Mouse (Mus musculus) heart, postnatal 0 days (tissue): ENCODE results near the gene Vtcn1. TPM values are rescaled to one million over a fixed set of nuclear protein-coding genes. Genes with fewer than 3 reads are reported as not detected.

ENCODE experiments used
- ATAC-seq: fragments of 200-750 bp; cut with Nextera tagmentation; 2 replicates; pipeline ENCODE4 v1.8.0; 2017; ENCODE audit warnings: low read depth, moderate number of reproducible peaks, moderate library complexity; ENCODE audit not compliant: insufficient read depth
- DNase-seq: peaks from one replicate; pipeline ENCODE4 v3.0.0-alpha.2; 2016; ENCODE audit warnings: low spot score
- H3K27ac ChIP-seq: fragments of 300-500 bp; sonication (generic); 2 replicates; pipeline ENCODE4 v1.5.1; 2014; ENCODE audit warnings: low read depth, mild to moderate bottlenecking
- H3K27me3 ChIP-seq: fragments of 300-500 bp; sonication (generic); 2 replicates; pipeline ENCODE4 v1.6.1; 2014; ENCODE audit warnings: low read length, mixed read lengths; ENCODE audit not compliant: control insufficient read depth, insufficient read depth
- H3K36me3 ChIP-seq: fragments of 300-500 bp; sonication (generic); replicated peaks from 2 replicates; pipeline ENCODE4 v1.6.1; 2014; ENCODE audit warnings: low read length, mixed read lengths; ENCODE audit not compliant: control insufficient read depth, insufficient read depth
- H3K4me1 ChIP-seq: fragments of 300-500 bp; sonication (generic); 2 replicates; pipeline ENCODE4 v1.6.1; 2014; ENCODE audit warnings: antibody characterized with exemption; ENCODE audit not compliant: control insufficient read depth, insufficient read depth
- H3K4me2 ChIP-seq: fragments of 300-500 bp; sonication (generic); 2 replicates; pipeline ENCODE4 v1.6.1; 2014; ENCODE audit warnings: low read depth, mild to moderate bottlenecking, low read length, moderate library complexity
- H3K4me3 ChIP-seq: fragments of 300-500 bp; sonication (generic); 2 replicates; pipeline ENCODE4 v1.5.1; 2014; ENCODE audit warnings: low read depth, low read length
- H3K9ac ChIP-seq: fragments of 300-500 bp; sonication (generic); replicated peaks from 2 replicates; pipeline ENCODE4 v1.6.1; 2014; ENCODE audit warnings: low read depth, low read length, mixed read lengths
- H3K9me3 ChIP-seq: fragments of 300-500 bp; sonication (generic); replicated peaks from 2 replicates; pipeline ENCODE4 v1.6.1; 2016; ENCODE audit warnings: low read length; ENCODE audit not compliant: control insufficient read depth
- CTCF ChIP-seq: IDR thresholded peaks from 2 replicates; pipeline ENCODE4 v1.5.1; 2016; ENCODE audit warnings: antibody characterized with exemption, control low read depth, low read depth
- EP300 ChIP-seq: IDR thresholded peaks from 2 replicates; pipeline ENCODE4 v1.6.1; 2016; ENCODE audit warnings: antibody characterized with exemption, low read depth
- WGBS: fragments of 180-500 bp; shearing (Covaris S2); extraction: QIAGEN DNeasy Blood & Tissue Kit; methylation state at CpG from one replicate; pipeline ENCODE4 v1.1.7; 2014; 5-methylcytosine and 5-hydroxymethylcytosine counted together
- polyA plus RNA-seq: library from polyadenylated mRNA; unstranded; fragments of >200 nt; fragmentation: Nextera tagmentation; extraction: Ambion mirVana; gene quantifications from 2 replicates; pipeline ENCODE4 v1.2.1, GENCODE M21; 2015
- total RNA-seq: library from RNA; depleted of rRNA; stranded (reverse); fragments of >200 nt; gene quantifications from 2 replicates; pipeline ENCODE4 v1.2.3, GENCODE M21; 2014; ENCODE audit warnings: low replicate concordance

The Vtcn1 gene
- total and polyA plus RNA-seq, 2 experiments from 2014 or later: 0.27 to 0.36 TPM

GRCm38 (mm10) chr3:100892383-100893335, 67.4 kb downstream of the Vtcn1 start:
- Histone ChIP-seq H3K27ac (no peak overlapping the region), H3K4me3 (no peak overlapping the region), H3K4me2 (no peak overlapping the region), H3K36me3 (no peaks in the 10 kb centered on the region), H3K27me3 (no peaks in the 10 kb centered on the region), H3K9me3 (no peaks in the 10 kb centered on the region), H3K9ac (no peak overlapping the region), H3K4me1 (no peaks in the 10 kb centered on the region)
- WGBS: 67% methylated on average over 11 of the region's 11 CpGs
- DNase-seq (no peak), ATAC-seq (no peak)
- no peak for TF ChIP-seq CTCF
- TF ChIP-seq EP300: no peak

- DNase-seq (no peak), ATAC-seq (no peak)
- no peaks in the 10 kb centered on the region for H3K4me1 ChIP-seq
- H3K9ac ChIP-seq: no peak overlapping the region
- no peak overlapping the region for H3K27ac ChIP-seq
- H3K4me2 ChIP-seq: no peak overlapping the region
- TF ChIP-seq CTCF (no peak), EP300 (no peak)
- 72% methylated on average over 6 of the region's 6 CpGs for WGBS
- H3K9me3 ChIP-seq: no peaks in the 10 kb centered on the region
- no peak overlapping the region for H3K4me3 ChIP-seq
- H3K27me3 ChIP-seq: no peaks in the 10 kb centered on the region
- H3K36me3 ChIP-seq: no peaks in the 10 kb centered on the region
Observed at GRCm38 (mm10) chr3:100895500-100895899, 70.2 kb downstream of the Vtcn1 start.

GRCm38 (mm10) chr3:100906128-100906527, 80.9 kb downstream of the Vtcn1 start:
- Histone ChIP-seq H3K27me3 (no peaks in the 10 kb centered on the region), H3K9me3 (no peaks in the 10 kb centered on the region), H3K27ac (no peak overlapping the region), H3K4me1 (no peaks in the 10 kb centered on the region), H3K9ac (no peak overlapping the region; the same call in 1 of the 2 replicates), H3K4me2 (no peak overlapping the region), H3K36me3 (no peaks in the 10 kb centered on the region), H3K4me3 (no peak overlapping the region)
- TF ChIP-seq EP300 (no peak), CTCF (no peak)
- ATAC-seq (no peak), DNase-seq (no peak)
- WGBS: 18% methylated on average over 6 of the region's 6 CpGs

GRCm38 (mm10) chr3:100906916-100907315, 81.7 kb downstream of the Vtcn1 start:
- TF ChIP-seq EP300: no peak
- peak; percentile 41 for TF ChIP-seq CTCF

GRCm38 (mm10) chr3:100908594-100908993, 83.3 kb downstream of the Vtcn1 start:
- no peak overlapping the region for H3K4me2 ChIP-seq
- no peaks in the 10 kb centered on the region for H3K27me3 ChIP-seq
- no peak overlapping the region for H3K4me3 ChIP-seq
- H3K9me3 ChIP-seq: no peaks in the 10 kb centered on the region
- no peaks in the 10 kb centered on the region for H3K4me1 ChIP-seq
- WGBS: 19% methylated on average over 6 of the region's 6 CpGs
- TF ChIP-seq CTCF: no peak
- H3K36me3 ChIP-seq: no peaks in the 10 kb centered on the region
- no peak overlapping the region for H3K9ac ChIP-seq
- DNase-seq (no peak), ATAC-seq (no peak)
- H3K27ac ChIP-seq: no peak overlapping the region

More at GRCm38 (mm10) chr3:100906916-100907315, 81.7 kb downstream of the Vtcn1 start:
- WGBS: 36% methylated on average over 3 of the region's 3 CpGs
- Histone ChIP-seq H3K27me3 (no peaks in the 10 kb centered on the region), H3K4me3 (no peak overlapping the region), H3K4me2 (no peak overlapping the region), H3K9ac (no peak overlapping the region), H3K36me3 (no peaks in the 10 kb centered on the region), H3K9me3 (no peaks in the 10 kb centered on the region), H3K4me1 (no peaks in the 10 kb centered on the region), H3K27ac (no peak overlapping the region)
- DNase-seq: no peak
- ATAC-seq: no peak
